Mouse (Mus musculus): ENCODE results near the gene Srbd1. TPM values are rescaled to one million over a fixed set of nuclear protein-coding genes. Genes with fewer than 3 reads are reported as not detected.

Gene Srbd1
- total RNA-seq, 2 experiments from 2014 or later: 19.3 to 23.2 TPM

DNA sequence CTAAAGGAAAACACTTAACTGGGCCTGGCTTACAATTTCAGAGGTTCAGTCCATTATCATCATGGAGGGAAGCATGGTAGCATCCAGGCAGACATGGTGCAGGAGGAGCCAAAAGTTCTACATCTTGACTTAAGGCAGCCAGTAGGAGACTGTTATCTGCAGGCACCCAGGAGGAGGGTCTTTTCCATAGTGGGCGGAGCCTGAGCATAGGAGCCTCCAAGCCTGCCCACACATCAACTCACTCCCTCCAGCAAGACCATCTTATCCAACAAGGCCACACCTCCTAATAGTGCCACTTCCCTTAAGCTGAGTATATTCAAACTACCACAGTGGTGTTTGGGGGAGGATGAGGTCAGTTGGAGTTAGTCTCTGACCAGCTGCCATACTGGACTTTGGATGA lies 4.8 kb upstream of the Srbd1 start:
- no peak for DNase-seq (ENCODE audit: low spot score in 2 of 2)

- no peak for DNase-seq (ENCODE audit: low spot score in 2 of 2)
These were observed 367 bp downstream of the Srbd1 start for GRCm38 (mm10) chr17:86144537-86145078.

DNA sequence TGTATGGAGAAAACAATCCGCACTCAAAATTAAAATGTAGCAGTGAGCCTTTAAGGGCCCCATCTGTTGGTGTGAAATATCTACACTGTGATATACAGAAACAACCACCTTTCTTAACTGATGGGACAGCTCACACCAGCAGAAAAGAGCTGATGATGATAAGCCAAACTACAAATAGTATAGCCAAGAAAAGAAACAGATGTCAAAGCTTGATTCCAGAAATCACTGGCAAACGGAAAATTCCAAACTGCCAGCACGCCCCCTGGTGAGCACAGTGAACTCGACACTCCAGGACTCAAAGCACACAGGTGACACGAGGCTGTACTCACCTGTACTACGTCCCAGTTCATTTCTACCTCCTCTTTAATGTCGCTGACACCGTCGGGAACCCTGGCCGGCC lies 9.1 kb downstream of the Srbd1 start:
- DNase-seq (ENCODE audit: low spot score in 2 of 2): no peak

DNA sequence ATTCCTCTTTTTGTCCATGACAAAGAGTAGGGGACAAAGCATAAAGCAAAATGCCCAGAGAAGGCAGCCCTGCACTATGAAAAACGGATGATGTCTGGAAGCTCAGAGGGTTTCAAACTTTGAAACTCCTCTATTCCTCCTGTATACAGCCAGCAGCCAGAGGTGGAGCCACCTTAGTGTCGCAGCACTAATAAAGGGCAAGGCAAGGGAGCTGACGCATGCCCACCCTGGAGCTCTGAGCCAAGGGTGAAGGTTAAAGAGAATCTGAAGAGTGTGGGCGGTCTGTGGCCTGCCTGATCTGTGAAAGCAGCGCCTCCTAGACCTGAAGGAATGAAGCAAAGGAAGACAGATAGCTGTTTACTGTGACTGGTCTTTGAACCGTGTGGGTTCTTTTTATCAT lies 10.5 kb downstream of the Srbd1 start:
- no peak for DNase-seq (ENCODE audit: low spot score in 2 of 2)

- DNase-seq (ENCODE audit: low spot score in 2 of 2): no peak
These were observed 12.4 kb downstream of the Srbd1 start for GRCm38 (mm10) chr17:86132534-86132933.

DNA sequence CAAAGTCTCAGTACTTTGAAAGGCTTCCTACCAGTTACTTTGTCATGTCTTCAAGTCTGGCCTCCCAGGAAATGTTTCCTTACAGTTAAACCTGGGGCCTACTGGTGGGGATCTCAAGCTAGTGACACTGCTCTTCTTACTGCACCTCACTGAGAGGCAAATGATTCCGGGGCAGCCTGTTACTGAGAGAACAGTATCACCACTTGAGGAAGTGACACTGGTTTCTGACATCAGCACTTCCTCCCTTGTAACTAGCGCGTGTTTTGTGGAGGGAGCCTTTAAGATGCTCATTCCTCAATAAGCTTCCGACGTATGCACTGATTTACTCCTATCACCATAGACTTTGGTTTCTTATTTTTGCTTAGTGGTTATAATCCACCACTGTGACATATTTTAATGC lies 16.8 kb downstream of the Srbd1 start:
- DNase-seq (ENCODE audit: low spot score in 2 of 2): no peak

- DNase-seq (ENCODE audit: low spot score in 2 of 2): no peak
These were observed 19.1 kb downstream of the Srbd1 start for GRCm38 (mm10) chr17:86125908-86126307.

GRCm38 (mm10) chr17:86123146-86123545 lies 21.8 kb downstream of the Srbd1 start:
- DNase-seq (ENCODE audit: low spot score in 2 of 2): no peak

DNA sequence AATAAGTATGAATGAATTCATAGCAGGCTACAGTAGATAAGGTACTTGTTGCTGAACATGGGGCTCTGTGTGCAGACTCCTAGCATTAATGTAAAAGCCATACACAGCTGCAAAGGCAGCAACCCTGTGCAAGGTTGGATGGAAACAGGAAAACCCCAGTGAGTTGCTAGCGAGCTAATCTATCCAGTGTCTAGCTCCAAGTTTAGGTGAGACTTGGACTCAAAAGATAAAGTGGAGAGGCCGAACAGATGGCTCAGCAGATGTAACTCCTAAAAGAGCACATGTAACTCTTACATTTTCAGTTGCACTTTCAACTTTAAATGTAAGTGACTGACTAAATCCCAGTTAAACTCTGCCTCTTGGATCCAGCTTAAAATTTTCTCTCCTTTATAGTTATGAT lies 48.1 kb downstream of the Srbd1 start:
- DNase-seq (ENCODE audit: low spot score in 2 of 2): no peak

DNA sequence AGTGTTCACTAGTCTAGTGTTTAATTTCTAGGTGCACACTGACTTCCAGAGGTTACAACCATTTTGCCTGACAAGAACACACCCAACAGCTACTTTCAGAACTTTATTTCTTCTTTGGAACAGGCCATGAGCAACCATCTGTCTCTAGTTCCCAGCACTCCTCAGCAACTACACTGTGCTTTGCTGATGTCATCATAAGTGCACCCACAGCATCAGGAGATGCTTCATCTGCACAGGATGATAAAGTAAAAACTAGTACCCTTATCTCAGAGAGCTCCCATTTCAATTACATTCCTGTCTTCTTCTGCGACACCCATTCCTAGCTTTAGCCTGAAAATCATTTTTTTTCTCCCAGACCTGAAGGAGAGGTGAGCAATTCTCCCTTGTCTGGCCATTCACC lies 51.9 kb downstream of the Srbd1 start:
- no peak for DNase-seq (ENCODE audit: low spot score in 2 of 2)

DNA sequence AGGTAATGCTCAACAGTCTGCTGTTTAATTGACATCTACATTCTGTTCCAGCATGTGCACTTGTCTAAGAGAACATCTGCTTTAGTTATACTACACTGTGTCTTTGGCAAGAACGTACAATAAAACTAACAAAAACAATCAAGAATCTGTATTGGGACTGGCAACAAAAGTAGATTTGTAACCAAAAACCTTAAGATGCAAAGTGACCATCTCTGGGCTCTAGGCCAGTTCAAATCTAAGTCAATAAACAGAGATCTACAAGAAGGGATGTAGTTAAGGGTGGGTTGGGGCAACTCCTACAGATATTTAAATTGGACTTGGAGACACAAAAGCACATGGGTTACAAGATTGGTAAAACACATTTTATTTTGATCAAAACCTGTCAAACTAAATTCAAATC lies 53.3 kb downstream of the Srbd1 start:
- DNase-seq (ENCODE audit: low spot score in 2 of 2): no peak

DNA sequence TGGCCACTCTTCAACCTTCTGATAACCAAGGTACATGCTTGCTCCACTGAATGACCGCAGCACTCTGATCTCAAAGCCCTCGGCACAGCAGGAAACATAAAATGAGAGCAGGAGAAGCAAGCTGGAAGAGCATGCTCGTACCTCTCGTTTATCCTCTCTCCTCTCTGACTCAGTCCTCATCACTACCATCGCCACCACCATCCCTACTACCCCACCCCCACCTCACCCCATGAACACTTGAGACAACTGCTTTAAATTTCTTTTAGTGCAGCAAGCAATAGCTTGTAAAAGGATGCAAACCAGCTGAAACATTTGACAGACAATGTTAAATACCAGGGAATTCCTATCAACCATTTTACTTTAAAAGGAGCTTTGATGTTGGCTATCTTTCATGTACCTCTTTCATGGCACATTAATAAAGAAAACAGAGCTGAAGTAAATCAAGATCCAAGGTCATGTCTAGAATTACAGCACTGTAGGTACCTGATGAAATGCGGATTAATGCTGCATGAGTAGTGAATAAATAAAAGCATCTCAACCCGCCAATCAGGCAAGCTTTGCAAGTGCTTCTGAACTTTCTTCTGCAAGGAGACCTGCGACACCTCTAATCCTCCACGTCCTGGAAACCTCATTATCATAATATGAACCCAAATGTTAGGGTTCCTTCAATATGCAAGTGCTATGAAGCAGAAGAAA lies 54.9 kb downstream of the Srbd1 start:
- no peak for DNase-seq (ENCODE audit: low spot score in 2 of 2)

DNA sequence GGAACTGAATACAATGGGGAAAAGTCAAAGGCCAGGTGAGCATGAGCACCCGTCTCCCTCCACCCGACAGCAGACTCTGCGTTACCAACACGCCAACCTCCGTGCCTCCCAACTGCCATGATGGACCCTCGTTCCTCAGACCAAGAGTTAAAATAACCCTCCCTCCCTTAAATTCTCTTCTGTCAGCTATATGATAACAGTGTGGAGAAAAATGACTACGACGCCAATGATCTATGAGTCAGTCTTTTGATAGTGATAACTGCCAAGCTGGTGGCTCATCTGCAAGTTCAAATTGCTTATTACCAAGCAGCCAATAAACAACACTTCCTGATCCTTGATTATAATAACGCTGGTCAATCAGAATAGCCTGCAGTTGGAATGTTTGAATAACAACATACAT lies 57.1 kb downstream of the Srbd1 start:
- DNase-seq (ENCODE audit: low spot score in 2 of 2): no peak

GRCm38 (mm10) chr17:86086191-86086590 lies 58.8 kb downstream of the Srbd1 start:
- no peak for DNase-seq (ENCODE audit: low spot score in 2 of 2)

- no peak for DNase-seq (ENCODE audit: low spot score in 2 of 2)
These were observed 61.8 kb downstream of the Srbd1 start for GRCm38 (mm10) chr17:86083207-86083606.

DNA sequence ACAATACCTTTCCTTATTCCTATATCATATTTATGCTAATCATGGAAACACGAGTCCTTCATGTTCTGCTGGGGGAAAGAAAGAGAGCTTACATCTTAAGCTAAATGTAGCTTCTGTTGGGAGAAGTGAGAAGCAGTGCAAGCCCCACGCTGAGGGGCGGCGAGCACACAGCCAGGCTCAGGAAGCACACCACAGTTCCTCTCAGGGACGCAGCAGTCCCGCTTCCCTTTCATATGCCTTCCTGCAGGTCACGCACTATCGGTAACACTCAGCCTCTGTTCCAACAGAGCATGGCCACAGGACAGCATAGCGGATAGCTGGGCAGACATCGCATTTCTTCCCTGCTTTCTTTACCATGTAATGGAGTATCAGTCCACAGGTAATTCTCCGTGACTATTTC lies 66.9 kb downstream of the Srbd1 start:
- DNase-seq (ENCODE audit: low spot score in 2 of 2): no peak

- no peak for DNase-seq (ENCODE audit: low spot score in 2 of 2)
These were observed 77.5 kb downstream of the Srbd1 start for GRCm38 (mm10) chr17:86067444-86067843.

DNA sequence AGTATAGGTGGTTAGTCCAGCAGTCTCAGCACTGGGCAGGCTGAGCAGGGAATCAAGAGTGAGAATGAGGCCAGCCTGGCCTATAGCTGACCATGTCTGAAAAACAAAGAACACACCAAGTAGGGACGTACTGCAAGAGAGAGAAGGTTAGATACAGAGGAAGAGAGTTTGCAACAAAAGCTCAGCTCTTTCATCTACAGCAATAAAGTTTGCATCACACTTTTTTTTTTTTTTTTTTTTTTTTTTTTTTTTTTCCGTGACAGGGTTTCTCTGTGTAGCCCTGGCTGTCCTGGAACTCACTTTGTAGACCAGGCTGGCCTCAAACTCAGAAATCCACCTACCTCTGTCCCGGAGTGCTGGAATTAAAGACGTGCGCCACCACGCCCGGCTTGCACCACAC lies 79.1 kb downstream of the Srbd1 start:
- DNase-seq (ENCODE audit: low spot score in 2 of 2): no peak

- peak in 1 of 2 experiments; percentile 39 for DNase-seq (ENCODE audit: low spot score in 2 of 2)
These were observed 81.5 kb downstream of the Srbd1 start for GRCm38 (mm10) chr17:86063461-86063860.

- DNase-seq (ENCODE audit: low spot score in 2 of 2): no peak
These were observed 84.1 kb downstream of the Srbd1 start for GRCm38 (mm10) chr17:86060911-86061310.

DNA sequence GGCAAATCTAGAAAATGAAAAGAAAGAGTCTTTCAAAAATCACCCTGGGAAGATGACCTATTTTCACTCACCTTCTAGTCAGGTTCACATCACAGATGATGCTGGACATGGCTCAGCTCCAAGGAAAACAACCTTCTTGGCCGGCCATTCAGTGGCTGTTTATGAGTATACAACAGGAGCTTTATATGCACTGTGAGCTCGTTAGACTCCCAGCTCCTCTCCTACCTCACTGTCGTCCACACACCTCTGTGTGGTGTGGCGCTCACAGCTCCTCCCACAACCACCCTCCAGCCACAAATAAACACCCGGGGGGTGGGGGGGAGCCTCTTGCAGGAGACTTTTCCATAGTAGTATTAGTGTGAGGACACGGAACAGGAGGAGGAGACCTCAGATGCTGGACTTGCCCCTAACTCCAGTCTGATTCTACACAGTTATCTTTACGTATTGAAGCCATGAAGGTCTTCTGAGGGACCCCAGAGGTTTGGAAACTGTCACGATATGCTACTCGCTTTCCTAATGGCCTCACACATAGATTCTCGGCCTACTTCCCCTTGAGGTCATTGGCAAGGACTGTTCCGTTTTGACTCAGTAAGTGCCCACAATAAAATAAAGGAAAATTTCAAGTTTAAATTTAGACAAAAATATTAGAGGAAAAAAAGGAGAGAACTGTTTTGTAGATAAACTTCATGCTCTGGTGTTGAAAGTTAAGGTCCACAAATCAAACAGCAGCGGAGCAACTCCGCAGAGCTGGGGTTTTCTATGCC lies 104.6 kb downstream of the Srbd1 start:
- DNase-seq (ENCODE audit: low spot score in 2 of 2): no peak

DNA sequence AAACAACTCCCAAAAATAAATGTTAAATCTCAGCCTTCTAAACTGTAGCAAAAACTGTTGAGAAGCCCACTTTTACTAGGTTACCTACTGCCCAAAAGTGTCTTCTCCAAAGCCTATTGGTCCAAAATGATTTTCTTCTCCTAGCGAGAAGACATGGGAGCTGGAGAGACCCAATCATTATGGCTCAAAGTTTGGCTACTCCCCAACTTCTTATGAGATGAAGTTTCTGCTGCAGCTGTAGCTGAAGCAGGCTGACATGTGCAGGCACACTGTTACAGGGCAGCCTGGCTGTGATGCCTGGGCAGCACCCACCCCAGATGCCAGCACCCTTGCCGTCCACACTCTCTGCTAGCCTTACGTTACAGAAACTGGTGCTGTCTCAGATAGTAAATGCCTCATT lies 105.2 kb downstream of the Srbd1 start:
- DNase-seq (ENCODE audit: low spot score in 2 of 2): no peak

GRCm38 (mm10) chr17:86038211-86038648 lies 106.7 kb downstream of the Srbd1 start:
- DNase-seq (ENCODE audit: low spot score in 2 of 2): no peak

Measured in adrenal gland, postnatal 4 days (tissue).